Mouse (Mus musculus): ENCODE results near the gene Serpinb6d. TPM values are rescaled to one million over a fixed set of nuclear protein-coding genes. Genes with fewer than 3 reads are reported as not detected.

Serpinb6d gene
- polyA plus RNA-seq (2012; rRNA removed), result not detected in 2 replicates

DNA sequence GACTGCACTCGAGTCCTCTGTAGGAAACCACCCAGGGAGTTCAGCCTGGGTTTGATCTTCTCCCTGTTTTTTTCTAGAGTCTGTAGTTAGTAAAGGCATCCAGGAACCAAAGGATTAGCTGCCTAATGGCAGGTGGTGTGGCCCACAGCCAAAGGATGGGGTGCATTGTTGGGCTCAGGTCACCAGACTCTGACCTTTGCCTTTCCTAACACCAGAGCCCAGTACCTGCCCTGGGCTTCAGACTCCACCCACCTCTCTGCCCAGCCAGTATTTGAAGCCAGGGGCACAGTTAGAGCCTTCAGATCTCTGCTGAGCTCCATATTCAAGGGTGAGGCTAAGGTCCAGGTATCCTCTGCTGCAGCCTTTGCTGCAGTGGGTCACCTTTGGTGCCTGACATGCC, at the start of gene Serpinb6d:
Serpinb6d (plus strand) TSS at position 301 of the 400 bp plus-strand sequence.
- DNase-seq (ENCODE audit: low spot score), result no peak

DNA sequence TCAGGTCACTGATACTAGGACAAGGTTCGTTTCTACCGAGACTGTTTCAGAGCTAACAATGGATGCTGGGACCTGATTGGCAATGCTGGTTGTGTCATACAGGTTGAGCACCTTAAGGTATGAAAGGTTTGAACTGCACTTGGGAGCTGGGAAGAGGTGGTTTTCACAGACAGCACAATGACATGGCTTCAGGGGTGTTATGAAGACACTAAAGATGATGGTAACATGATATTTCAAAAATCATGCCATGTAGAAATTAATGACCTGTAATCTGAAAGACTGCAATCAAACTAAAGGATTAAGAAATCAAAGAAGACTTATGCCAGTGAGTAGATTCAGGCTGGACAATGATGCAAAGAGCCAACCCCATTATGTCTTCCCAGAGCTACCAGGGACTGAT, 38.3 kb upstream of the Serpinb6d start:
- DNase-seq (ENCODE audit: low spot score), result no peak

DNA sequence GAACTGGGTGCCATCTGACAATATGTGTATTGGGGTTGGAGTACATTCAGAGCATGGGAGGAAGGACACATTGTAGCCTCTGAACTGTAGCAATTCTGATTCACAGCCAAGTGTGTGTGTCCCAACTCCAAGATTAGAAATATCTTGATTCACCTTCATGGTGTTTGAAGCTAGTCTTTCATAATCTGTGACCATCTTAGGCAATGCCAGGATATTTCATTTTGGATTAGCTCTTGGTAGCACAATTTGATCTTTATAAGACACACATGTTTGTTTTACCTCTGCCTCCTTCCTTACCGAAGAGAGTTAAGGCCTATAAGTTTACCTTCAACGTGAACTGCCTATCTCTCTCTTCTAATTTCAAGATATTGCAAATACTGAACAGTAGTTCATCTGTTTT, 18.7 kb upstream of the Serpinb6d start:
- DNase-seq (ENCODE audit: low spot score), result no peak

DNA sequence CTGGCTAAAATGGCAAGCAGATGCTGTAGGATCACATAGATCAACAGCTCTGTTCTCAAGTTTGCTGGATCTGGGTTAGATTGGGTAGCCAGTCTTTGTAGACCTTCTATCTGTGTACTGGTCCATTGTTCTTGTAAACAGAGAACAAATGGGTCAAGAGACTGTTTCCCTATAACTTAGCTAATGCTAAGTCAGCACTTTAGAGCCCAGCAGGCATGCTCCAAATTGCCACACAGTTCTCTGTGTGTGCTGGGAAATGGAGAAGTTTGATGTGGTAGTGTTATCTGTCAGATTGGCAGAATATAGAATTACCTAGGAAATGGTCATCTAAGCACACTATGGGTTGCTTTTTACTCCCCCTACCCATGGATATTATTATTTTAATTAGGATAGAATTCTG, 1.3 kb downstream of the Serpinb6d start:
- DNase-seq (ENCODE audit: low spot score), result no peak

DNA sequence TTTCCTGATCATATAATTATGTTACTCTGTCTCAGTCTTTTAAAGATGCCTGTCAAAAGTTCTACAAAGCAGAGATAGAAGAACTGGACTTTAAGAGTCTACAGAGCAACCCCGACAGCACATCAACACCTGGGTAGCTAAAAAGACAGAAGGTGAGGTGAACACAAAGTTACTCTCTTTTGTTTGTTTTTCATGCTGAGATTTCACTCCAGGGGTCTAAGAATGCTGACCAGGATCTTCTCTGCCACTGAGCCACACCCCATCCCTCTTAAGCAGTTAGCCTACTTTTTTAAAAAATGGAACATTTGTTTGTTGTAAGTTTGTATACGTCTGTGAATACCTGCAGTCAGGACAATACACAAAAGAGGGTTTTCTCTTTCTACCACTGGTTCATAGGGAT, 59.1 kb downstream of the Serpinb6d start:
- DNase-seq (ENCODE audit: low spot score), result no peak

Other genes with a start within 250 kb of the Serpinb6d start
- gene Serpinb9g, start 176.6 kb upstream of the Serpinb6d start, polyA plus RNA-seq (2012; rRNA removed), result not detected in 2 replicates
- 0.04 TPM in 1 of 2 replicates, not detected in the other for gene Serpinb6e, start 182.0 kb downstream of the Serpinb6d start, polyA plus RNA-seq (2012; rRNA removed)
- gene Serpinb6c, start 244.3 kb downstream of the Serpinb6d start, polyA plus RNA-seq (2012; rRNA removed), result 0.45 and 0.52 TPM in 2 replicates